Mouse (Mus musculus) thymus, adult 2 months (tissue): ENCODE data around the gene 1700020N01Rik.

ENCODE experiments used
- CTCF ChIP-seq: fragments of 200-500 bp; IDR thresholded peaks from 2 replicates; pipeline ENCODE4 v1.5.1; 2012; ENCODE audit warnings: mild to moderate bottlenecking, control low read depth, low read length, moderate library complexity, borderline replicate concordance; ENCODE audit not compliant: control insufficient read depth, poor library complexity, insufficient read depth; ENCODE audit errors: extremely low read depth
- POLR2A ChIP-seq: fragments of 200-500 bp; IDR thresholded peaks from 2 replicates; pipeline ENCODE4 v1.6.1; 2012; ENCODE audit warnings: mild to moderate bottlenecking, low read length, control low read depth, moderate library complexity; ENCODE audit not compliant: control insufficient read depth, poor library complexity, insufficient read depth; ENCODE audit errors: extremely low read depth

GRCm38 (mm10) chr10:21653469-21653868, 60.5 kb downstream of the 1700020N01Rik start:
- TF ChIP-seq CTCF (no peak), POLR2A (no peak)
